Mouse (Mus musculus): ENCODE results near the gene Rwdd1.
A peak's percentile ranks its signal among the peaks of the same experiment; 100 is the strongest.
"Not testable (repeated sequence)": the region's sequence is repeated elsewhere in the genome, so short reads cannot be mapped to it uniquely, and the experiment has no call there.

The Rwdd1 gene

DNA sequence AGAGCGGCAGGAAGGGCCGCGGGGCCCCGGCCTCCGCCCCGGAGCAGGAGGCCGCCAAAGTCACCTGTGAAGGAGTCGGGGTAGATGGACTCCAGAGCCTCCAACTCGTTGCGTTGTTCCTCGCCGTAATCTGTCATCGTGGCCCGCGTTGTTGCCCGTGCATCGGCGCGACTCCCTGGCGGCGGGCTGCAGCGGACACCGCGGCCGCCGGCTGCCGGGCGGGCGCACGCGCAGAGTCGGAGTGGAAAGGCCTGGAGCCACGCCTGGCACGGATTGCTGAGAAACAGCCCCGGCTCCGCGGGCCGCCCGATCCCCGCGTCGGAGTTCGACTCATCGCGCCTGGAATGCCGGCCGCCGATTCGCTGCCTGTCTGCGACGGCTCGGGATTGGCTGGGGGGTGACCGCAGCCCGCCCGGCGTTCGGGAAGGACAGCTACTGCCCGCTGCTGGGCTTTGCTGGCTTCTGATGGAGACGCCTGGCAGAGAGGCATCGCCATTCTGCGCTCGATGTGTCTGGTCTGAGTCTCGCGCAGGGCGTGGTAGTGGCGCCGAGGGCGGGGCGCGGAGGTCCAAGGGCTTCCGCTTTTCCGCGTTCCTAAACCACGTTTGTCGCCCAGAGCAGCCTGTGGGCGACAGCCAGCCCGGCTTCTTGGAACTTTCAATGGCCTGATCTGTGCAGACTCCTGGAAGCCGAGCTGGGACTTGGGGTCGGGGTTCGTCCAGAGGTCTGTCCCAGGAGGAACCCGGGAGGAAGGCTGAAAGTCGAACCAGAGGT is at the start of gene Rwdd1:
Gene Rwdd1, minus strand, starts transcription at position 323 of the 774 bp plus-strand sequence.
- peak; percentile 97 to 98 for DNase-seq (ENCODE audit: low spot score in 2 of 2)

GRCm38 (mm10) chr10:34066591-34066990 is 47.2 kb upstream of the Rwdd1 start:
- no peak for DNase-seq (ENCODE audit: low spot score in 2 of 2)

GRCm38 (mm10) chr10:34053987-34054386 is 34.6 kb upstream of the Rwdd1 start:
- DNase-seq (ENCODE audit: low spot score in 2 of 2), result no peak

- DNase-seq (ENCODE audit: low spot score in 2 of 2), result no peak
Observed at GRCm38 (mm10) chr10:34044210-34044609, 24.8 kb upstream of the Rwdd1 start, which contains the start of gene Calhm4. Calhm4 (minus strand) TSS chr10:34044310.

- no peak for DNase-seq (ENCODE audit: low spot score in 2 of 2)
Observed at GRCm38 (mm10) chr10:34037401-34037800, 18.0 kb upstream of the Rwdd1 start, which contains the start of gene Trappc3l. Trappc3l (plus strand) TSS chr10:34037597.

DNA sequence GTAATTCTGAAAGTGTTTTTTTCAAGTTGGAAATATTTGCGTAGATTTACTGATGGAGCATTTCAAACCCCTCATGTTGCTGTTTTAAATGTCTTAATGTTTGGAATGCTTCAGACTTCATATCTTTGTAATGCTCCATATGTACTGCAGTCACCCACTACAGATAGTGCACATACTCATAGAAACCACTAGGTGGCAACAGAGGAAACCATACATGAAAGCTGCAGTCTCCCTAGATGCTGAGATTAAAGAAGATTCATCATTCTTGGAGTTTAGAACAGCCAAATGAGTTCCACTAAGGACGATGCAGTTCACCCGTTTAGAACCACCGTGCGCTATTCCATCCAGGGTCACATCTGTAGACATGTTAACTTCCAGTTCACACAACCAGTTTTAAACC is 17.2 kb upstream of the Rwdd1 start:
- no peak for DNase-seq (ENCODE audit: low spot score in 2 of 2)

- DNase-seq (ENCODE audit: low spot score in 2 of 2), result peak; percentile 36 to 69
Observed at GRCm38 (mm10) chr10:34033630-34034305, 14.3 kb upstream of the Rwdd1 start.

GRCm38 (mm10) chr10:34030322-34030721 is 10.9 kb upstream of the Rwdd1 start:
- no peak for DNase-seq (ENCODE audit: low spot score in 2 of 2)

DNA sequence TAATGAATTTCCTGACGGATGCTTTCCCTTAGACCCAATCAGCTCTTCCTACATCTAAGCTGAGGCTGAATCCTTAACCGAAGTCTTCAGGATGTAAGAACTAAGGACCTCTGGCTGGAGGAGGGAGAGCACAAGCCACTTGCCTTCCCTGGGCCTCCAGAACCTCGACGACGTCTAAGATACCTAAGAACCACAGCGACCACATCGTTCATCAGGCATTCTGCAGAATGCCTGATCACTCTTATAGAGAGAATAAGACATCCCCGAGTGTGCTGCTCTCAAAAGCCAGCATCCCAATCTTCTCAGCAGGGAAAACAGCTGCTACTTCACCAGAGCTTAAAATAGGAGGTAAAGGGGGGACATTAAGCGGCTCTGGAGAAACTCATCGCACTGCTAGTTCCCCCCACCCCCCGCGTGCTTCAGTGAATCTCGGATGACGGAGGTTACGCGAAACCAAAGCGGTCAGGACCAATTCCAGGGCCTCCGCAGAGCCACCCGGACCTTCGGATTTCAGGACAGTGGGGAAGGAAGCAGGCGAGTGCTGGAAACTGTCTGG is 600 bp downstream of the Rwdd1 start:
- DNase-seq (ENCODE audit: low spot score in 2 of 2), result no peak

- no peak for DNase-seq (ENCODE audit: low spot score in 2 of 2)
Observed at GRCm38 (mm10) chr10:34013241-34013640, 6.2 kb downstream of the Rwdd1 start.

GRCm38 (mm10) chr10:34012581-34012980 is 6.8 kb downstream of the Rwdd1 start:
- no peak for DNase-seq (ENCODE audit: low spot score in 2 of 2)

DNA sequence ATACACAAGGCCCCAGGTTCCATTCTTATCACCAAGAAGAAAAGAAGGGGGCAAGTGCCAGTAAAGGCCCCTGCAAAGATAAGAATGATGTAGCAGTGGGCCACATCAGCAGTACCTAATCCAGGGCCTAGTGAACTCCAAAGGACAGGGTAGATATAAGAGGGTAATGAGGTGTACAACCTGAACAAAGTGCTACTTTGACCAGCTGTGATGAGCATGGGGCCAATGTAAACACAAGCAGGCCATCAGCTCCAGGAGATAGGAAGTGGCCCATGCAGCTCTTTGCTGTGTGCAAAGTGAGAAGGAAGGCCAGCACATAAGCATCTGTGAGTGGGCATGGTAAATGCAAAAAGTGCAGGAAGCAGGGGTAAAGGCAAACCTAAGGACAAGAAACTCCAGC is 21.0 kb downstream of the Rwdd1 start:
- DNase-seq (ENCODE audit: low spot score in 2 of 2), result no peak

DNA sequence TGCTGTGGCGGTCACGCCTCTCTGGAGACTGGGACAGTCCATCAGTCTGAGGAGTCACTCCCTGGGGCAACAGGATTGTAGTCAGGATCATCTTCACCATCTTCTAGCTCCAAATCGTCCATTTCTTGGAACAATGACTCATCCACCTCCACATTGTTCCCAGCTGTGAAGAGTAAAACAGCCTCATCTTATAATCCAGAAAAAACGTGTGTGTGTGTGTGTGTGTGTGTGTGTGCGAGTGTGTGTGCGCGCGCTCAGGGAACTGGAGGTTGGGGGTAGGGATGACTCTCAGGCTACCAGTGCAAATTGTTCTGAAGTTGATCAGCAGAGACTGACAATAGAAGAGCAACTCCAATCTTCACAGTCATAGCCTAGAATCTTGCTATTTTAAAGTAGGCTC is 22.7 kb downstream of the Rwdd1 start:
- DNase-seq (ENCODE audit: low spot score in 2 of 2), result not testable (repeated sequence)

DNA sequence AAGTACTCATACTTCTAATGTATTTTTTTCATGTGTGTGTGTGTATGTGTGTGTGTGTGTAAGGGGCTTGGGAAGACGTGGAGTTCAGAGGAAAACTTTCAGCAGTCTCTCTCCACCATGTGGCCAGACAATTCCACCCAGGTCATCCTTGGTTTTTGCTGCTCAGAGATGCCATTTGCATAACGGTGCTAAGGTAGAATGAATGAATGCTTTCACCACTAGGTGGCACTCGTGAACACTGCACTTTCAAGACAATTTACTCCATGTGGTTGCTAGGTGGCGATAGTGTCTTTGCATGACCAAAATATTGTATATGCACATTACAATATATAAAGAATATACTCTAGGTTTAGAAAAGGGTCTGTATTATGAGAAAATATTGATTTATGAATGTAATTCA is 32.7 kb downstream of the Rwdd1 start:
- DNase-seq (ENCODE audit: low spot score in 2 of 2), result peak; percentile 11 to 35

DNA sequence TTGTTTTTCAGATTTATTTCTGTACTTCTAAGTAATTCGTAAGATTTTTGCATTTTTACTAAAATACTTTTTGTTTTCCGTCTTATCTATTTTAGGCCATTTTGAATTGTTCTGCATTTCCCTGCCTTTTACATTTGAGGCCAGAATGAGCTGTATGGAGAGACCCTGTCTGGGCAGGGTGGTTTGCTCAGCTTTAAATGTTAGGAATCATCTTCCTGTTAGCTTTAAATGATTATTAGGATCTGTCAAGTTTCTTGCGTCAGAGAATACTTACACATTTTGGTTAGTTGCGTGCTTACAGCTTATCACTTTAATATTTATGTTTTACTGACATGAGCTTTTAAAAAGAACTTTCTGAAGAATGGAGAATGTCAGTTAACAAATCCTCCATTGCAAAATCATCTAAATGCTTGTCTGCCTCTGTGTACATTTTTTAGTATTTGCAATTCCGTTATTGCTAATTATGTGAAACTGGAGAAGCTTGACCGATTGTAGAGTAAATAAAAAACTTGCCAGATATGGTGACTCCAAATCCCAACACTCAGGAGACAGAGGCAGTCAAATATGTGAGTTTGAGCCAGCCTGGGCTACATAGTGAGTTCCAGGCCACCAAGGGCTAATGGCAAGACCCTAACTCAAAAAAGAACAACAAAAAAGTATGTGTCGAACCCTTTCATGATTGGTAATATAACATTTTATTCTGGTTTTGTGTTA is 44.5 kb downstream of the Rwdd1 start:
- no peak for DNase-seq (ENCODE audit: low spot score in 2 of 2)

GRCm38 (mm10) chr10:33952509-33952908 is 66.9 kb downstream of the Rwdd1 start:
- no peak for DNase-seq (ENCODE audit: low spot score in 2 of 2)

DNA sequence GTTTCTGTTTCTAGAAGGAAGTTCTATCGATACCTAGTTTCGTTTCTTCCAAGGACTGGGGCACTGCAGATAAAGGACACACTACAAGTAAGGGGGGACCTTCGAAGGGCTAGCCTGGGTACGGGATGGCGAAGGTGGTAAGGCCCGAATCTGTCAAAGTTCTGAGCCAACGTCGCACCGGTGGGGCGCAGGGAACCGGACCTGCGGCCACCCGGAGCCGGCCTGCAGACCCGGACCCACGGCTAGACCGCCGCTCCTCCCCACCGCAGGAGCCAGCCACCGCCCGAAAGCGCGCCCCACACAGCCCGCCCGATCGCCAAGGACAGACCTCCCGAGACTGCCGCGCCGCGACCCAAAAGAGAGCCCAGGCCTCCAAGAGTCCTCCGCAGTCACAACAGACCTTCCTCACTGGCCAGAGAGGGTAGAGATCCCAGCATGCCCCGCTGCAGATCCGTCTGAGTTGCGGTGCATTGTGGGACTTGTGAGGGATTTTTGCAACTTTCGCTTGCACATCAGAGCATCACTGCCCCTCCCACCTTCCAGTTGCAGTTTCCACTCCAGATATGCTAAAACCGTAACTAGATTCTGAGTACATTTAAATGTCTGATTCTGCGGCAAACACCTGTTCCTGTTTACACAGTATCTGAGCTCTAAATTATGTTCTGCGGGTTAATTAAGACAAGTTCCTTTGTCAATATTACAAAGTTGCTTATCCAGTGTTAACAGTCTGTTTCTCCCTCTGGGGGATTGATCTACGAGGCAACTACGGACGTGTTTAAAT is 68.4 kb downstream of the Rwdd1 start, which contains the start of gene Zup1:
Gene Zup1, minus strand, starts transcription at position 467 of the 781 bp plus-strand sequence.
- peak; percentile 59 to 76 for DNase-seq (ENCODE audit: low spot score in 2 of 2)
